Comparison of ENCODE assay signal across 25 mouse cellular contexts in the genomic region with DNA sequence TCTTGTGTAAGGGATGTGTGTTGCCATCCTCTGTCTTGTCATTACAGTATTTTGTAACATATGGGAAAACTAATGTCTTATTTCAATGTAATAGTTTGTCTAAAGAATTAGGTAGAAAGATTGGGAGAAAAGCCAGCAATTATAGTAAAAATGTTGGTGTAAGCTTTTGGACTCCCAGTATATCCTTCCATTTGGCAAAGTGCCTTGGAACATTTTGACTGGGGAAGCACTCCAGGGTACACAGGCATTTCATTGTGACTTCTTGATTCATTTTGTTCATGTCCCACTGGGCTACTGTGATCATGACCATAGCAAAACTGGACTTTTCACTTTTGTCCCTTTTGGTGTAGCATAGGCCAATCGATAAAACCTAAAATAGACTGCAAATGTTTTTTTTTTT.
DNase-seq lines count a peak whose midpoint lies in the region; ATAC-seq and TF ChIP-seq lines count a peak whose summit lies in the region.
"Had no signal": no experiment of that assay in that cellular context is flagged by ENCODE, and none has a peak within 500 bp of the region (broad histone marks: within the 10 kb centered on the region; RNA-seq: fewer than 3 reads in every experiment).

No protein-coding gene starts in this region.

- 0 out of 2 replicates have a peak, but pooled peaks cover 5% of the 10 kb centered on the region for H3K36me3 ChIP-seq in embryonic facial prominence, embryonic 14.5 days (ENCODE audit: control insufficient read depth, insufficient read depth, low read length)
- H3K36me3 ChIP-seq in embryonic facial prominence, embryonic 10.5 days (replicated peaks), result peaks cover 7% of the 10 kb centered on the region; the same call in 1 of the 2 replicates
- 0 out of 2 replicates have a peak, but pooled peaks cover 10% of the 10 kb centered on the region for H3K36me3 ChIP-seq in lung, embryonic 14.5 days (ENCODE audit: insufficient read depth)
- 0 out of 2 replicates have a peak, but pooled peaks cover 2% of the 10 kb centered on the region for H3K36me3 ChIP-seq in forebrain, embryonic 12.5 days (replicated peaks)
- H3K36me3 ChIP-seq: embryonic facial prominence, embryonic 13.5 days; forebrain, embryonic 15.5 days had no signal

- no peak for TF ChIP-seq CTCF in lung, embryonic 14.5 days (IDR thresholded peaks at IDR 0.05; ENCODE audit: low read depth)
- TF ChIP-seq CTCF in lung, adult 2 months (IDR thresholded peaks at IDR 0.05; ENCODE audit: insufficient read depth, low read length), result no peak

- no peak for TF ChIP-seq POLR2A in lung, adult 2 months (IDR thresholded peaks at IDR 0.05; ENCODE audit: borderline replicate concordance, extremely low read depth, low read depth, low read length)

- WGBS in embryonic facial prominence, embryonic 14.5 days, result 91% methylated on average over 1 of the region's 1 CpGs
- WGBS in embryonic facial prominence, embryonic 10.5 days, result 94% methylated on average over 1 of the region's 1 CpGs
- 88% methylated on average over 1 of the region's 1 CpGs for WGBS in lung, embryonic 14.5 days
- WGBS in lung, adult 2 months, result 76% methylated on average over 1 of the region's 1 CpGs
- whole genome bisulfite sequencing in forebrain, embryonic 12.5 days, result 93% methylated on average over 1 of the region's 1 CpGs

- no peaks in the 10 kb centered on the region for H3K27me3 ChIP-seq in embryonic facial prominence, embryonic 14.5 days (replicated peaks; ENCODE audit: control insufficient read depth, insufficient read depth, low read length)
- H3K27me3 ChIP-seq in embryonic facial prominence, embryonic 10.5 days (replicated peaks; ENCODE audit: low read depth, poor library complexity, severe bottlenecking), result no peaks in the 10 kb centered on the region
- H3K27me3 ChIP-seq in lung, embryonic 14.5 days (ENCODE audit: insufficient read depth, low read length), result no peaks in the 10 kb centered on the region
- H3K27me3 ChIP-seq in forebrain, embryonic 12.5 days, result no peaks in the 10 kb centered on the region
- H3K27me3 ChIP-seq: embryonic facial prominence, embryonic 13.5 days; forebrain, embryonic 15.5 days; heart, embryonic 12.5 days; heart, embryonic 15.5 days had no signal

- DNase-seq in cerebellum, adult 11-12 months, result peak; percentile 12
- DNase-seq in cerebellum, postnatal 4 days (ENCODE audit: low spot score in 2 of 2), result no peak
- peak; percentile 18 for DNase-seq in embryonic facial prominence, embryonic 14.5 days (ENCODE audit: low spot score)
- no peak for DNase-seq in embryonic facial prominence, embryonic 10.5 days (ENCODE audit: low spot score)
- DNase-seq in lung, embryonic 14.5 days, result peak; percentile 28
- DNase-seq in lung, adult 2 months, result no peak
- DNase-seq in fat pad, adult 2 months (ENCODE audit: extremely low read depth, low read depth, low spot score), result peak; percentile 21
- DNase-seq: adrenal gland, postnatal 10 days; adrenal gland, postnatal 36 days; cerebellum, adult 11 months; gastrocnemius, postnatal 36 days; heart, adult 11 months; heart, postnatal 14 days; heart, postnatal 4 days; kidney, adult 18-20 months had no signal

- H3K4me3 ChIP-seq in embryonic facial prominence, embryonic 14.5 days (ENCODE audit: low read depth, low read length), result no peak overlapping the region
- H3K4me3 ChIP-seq in embryonic facial prominence, embryonic 10.5 days, result no peak overlapping the region
- no peak overlapping the region for H3K4me3 ChIP-seq in lung, embryonic 14.5 days (ENCODE audit: low read depth, low read length)
- H3K4me3 ChIP-seq in lung, adult 2 months (replicated peaks; ENCODE audit: extremely low read depth, low read depth, low read length), result no peak overlapping the region
- H3K4me3 ChIP-seq in forebrain, embryonic 12.5 days (replicated peaks), result no peak overlapping the region
- H3K4me3 ChIP-seq: embryonic facial prominence, embryonic 13.5 days; forebrain, embryonic 15.5 days; heart, embryonic 12.5 days; heart, embryonic 15.5 days had no signal

- no peak overlapping the region for H3K27ac ChIP-seq in embryonic facial prominence, embryonic 14.5 days (replicated peaks; ENCODE audit: low read depth, low read length)
- H3K27ac ChIP-seq in embryonic facial prominence, embryonic 10.5 days (replicated peaks), result no peak overlapping the region
- no peak overlapping the region for H3K27ac ChIP-seq in lung, embryonic 14.5 days (ENCODE audit: low read depth)
- no peak overlapping the region for H3K27ac ChIP-seq in forebrain, embryonic 12.5 days
- H3K27ac ChIP-seq: embryonic facial prominence, embryonic 13.5 days; forebrain, embryonic 15.5 days; heart, embryonic 15.5 days; hindbrain, embryonic 14.5 days; hindbrain, postnatal 0 days had no signal

- H3K4me1 ChIP-seq in embryonic facial prominence, embryonic 14.5 days (ENCODE audit: control insufficient read depth, insufficient read depth, low read length), result no peaks in the 10 kb centered on the region
- H3K4me1 ChIP-seq in embryonic facial prominence, embryonic 10.5 days, result peaks cover 5% of the 10 kb centered on the region
- H3K4me1 ChIP-seq in lung, embryonic 14.5 days (ENCODE audit: insufficient read depth), result no peaks in the 10 kb centered on the region
- no peaks in the 10 kb centered on the region for H3K4me1 ChIP-seq in lung, adult 2 months (ENCODE audit: control insufficient read depth, insufficient read depth, low read length)
- no peaks in the 10 kb centered on the region for H3K4me1 ChIP-seq in forebrain, embryonic 12.5 days
- H3K4me1 ChIP-seq: embryonic facial prominence, embryonic 13.5 days; forebrain, embryonic 15.5 days; heart, embryonic 12.5 days; heart, embryonic 15.5 days had no signal

- no peak overlapping the region for H3K4me2 ChIP-seq in embryonic facial prominence, embryonic 14.5 days (ENCODE audit: low read depth, low read length)
- H3K4me2 ChIP-seq in lung, embryonic 14.5 days, result no peak overlapping the region
- H3K4me2 ChIP-seq in forebrain, embryonic 12.5 days, result no peak overlapping the region
- H3K4me2 ChIP-seq: embryonic facial prominence, embryonic 13.5 days; forebrain, embryonic 15.5 days; heart, embryonic 12.5 days; heart, embryonic 15.5 days; hindbrain, embryonic 14.5 days had no signal

- no peak for ATAC-seq in embryonic facial prominence, embryonic 14.5 days (ENCODE audit: low read depth)
- ATAC-seq in lung, embryonic 14.5 days (ENCODE audit: insufficient read depth), result no peak
- ATAC-seq in forebrain, embryonic 12.5 days (ENCODE audit: low FRiP score), result no peak
- ATAC-seq: activated CD4-positive, CD25-positive, alpha-beta regulatory T cell, adult 4 months; forebrain, embryonic 15.5 days; hindbrain, postnatal 0 days; inflammation-experienced regulatory T-cells, adult 6 months; intestine, embryonic 16.5 days had no signal

- H3K9ac ChIP-seq in embryonic facial prominence, embryonic 14.5 days (ENCODE audit: low read depth, low read length), result no peak overlapping the region
- H3K9ac ChIP-seq in lung, embryonic 14.5 days, result no peak overlapping the region
- H3K9ac ChIP-seq in forebrain, embryonic 12.5 days, result no peak overlapping the region
- H3K9ac ChIP-seq: embryonic facial prominence, embryonic 13.5 days; forebrain, embryonic 15.5 days; heart, embryonic 12.5 days; heart, embryonic 15.5 days; hindbrain, embryonic 14.5 days had no signal

- no peaks in the 10 kb centered on the region for H3K9me3 ChIP-seq in embryonic facial prominence, embryonic 14.5 days (ENCODE audit: control insufficient read depth, low read length)
- no peaks in the 10 kb centered on the region for H3K9me3 ChIP-seq in embryonic facial prominence, embryonic 10.5 days
- H3K9me3 ChIP-seq in lung, embryonic 14.5 days (ENCODE audit: low read depth, low read length), result no peaks in the 10 kb centered on the region
- H3K9me3 ChIP-seq in forebrain, embryonic 12.5 days, result no peaks in the 10 kb centered on the region
- H3K9me3 ChIP-seq: embryonic facial prominence, embryonic 13.5 days; forebrain, embryonic 15.5 days; heart, embryonic 12.5 days; heart, embryonic 15.5 days had no signal

Comparison
In these comparisons a context has a peak if more than half of its experiments do, and no peak if none do; other contexts are left out.
1. DNase-seq: peak in cerebellum, adult 11-12 months (single experiment), embryonic facial prominence, embryonic 14.5 days (single experiment), lung, embryonic 14.5 days (single experiment) and fat pad, adult 2 months (single experiment); none in cerebellum, postnatal 4 days (0 of 2), embryonic facial prominence, embryonic 10.5 days (single experiment) and lung, adult 2 months (single experiment).